Mouse (Mus musculus) liver, embryonic 14.5 days (tissue): ENCODE measurements around the gene Mc3r.

ENCODE experiments used
- CTCF ChIP-seq: IDR thresholded peaks from 2 replicates; pipeline ENCODE4 v1.5.1; 2016; ENCODE audit warnings: antibody characterized with exemption, low read depth, control low read depth
- EP300 ChIP-seq: IDR thresholded peaks from 2 replicates; pipeline ENCODE4 v1.6.1; 2016; ENCODE audit warnings: antibody characterized with exemption, low read depth

- TF ChIP-seq EP300 (no peak), CTCF (no peak)
Observed at GRCm38 (mm10) chr2:172269907-172270306, 21.6 kb downstream of the Mc3r start.
